Mouse (Mus musculus) kidney, embryonic 14.5 days (tissue): ENCODE measurements around the gene Hmgcr. TPM values are rescaled to one million over a fixed set of nuclear protein-coding genes. Genes with fewer than 3 reads are reported as not detected.

ENCODE experiments used
- ATAC-seq: fragments of 200-750 bp; cut with Nextera tagmentation; 2 replicates; pipeline ENCODE4 v1.8.0; 2017; ENCODE audit warnings: moderate number of reproducible peaks, mild to moderate bottlenecking, moderate TSS enrichment, moderate library complexity; ENCODE audit not compliant: low FRiP score, low TSS enrichment
- H3K27ac ChIP-seq: fragments of 300-500 bp; sonication (generic); 2 replicates; pipeline ENCODE4 v1.5.1; 2014; ENCODE audit warnings: low read depth, mild to moderate bottlenecking, low read length, moderate library complexity, mixed read lengths
- H3K27me3 ChIP-seq: fragments of 300-500 bp; sonication (generic); 2 replicates; pipeline ENCODE4 v1.6.1; 2014; ENCODE audit warnings: mild to moderate bottlenecking, low read length; ENCODE audit not compliant: control insufficient read depth, insufficient read depth
- H3K36me3 ChIP-seq: fragments of 300-500 bp; sonication (generic); 2 replicates; pipeline ENCODE4 v1.6.1; 2014; ENCODE audit warnings: low read length, mixed read lengths; ENCODE audit not compliant: control insufficient read depth, insufficient read depth
- H3K4me1 ChIP-seq: fragments of 300-500 bp; sonication (generic); 2 replicates; pipeline ENCODE4 v1.6.1; 2014; ENCODE audit warnings: low read length, mixed read lengths; ENCODE audit not compliant: control insufficient read depth, insufficient read depth
- H3K4me2 ChIP-seq: fragments of 300-500 bp; sonication (generic); replicated peaks from 2 replicates; pipeline ENCODE4 v1.6.1; 2014; ENCODE audit warnings: low read depth, mild to moderate bottlenecking, low read length
- H3K4me3 ChIP-seq: fragments of 300-500 bp; sonication (generic); 2 replicates; pipeline ENCODE4 v1.5.1; 2014; ENCODE audit warnings: mild to moderate bottlenecking, low read length
- H3K9ac ChIP-seq: fragments of 300-500 bp; sonication (generic); 2 replicates; pipeline ENCODE4 v1.6.1; 2014; ENCODE audit warnings: low read depth, mild to moderate bottlenecking, low read length, moderate library complexity
- H3K9me3 ChIP-seq: fragments of 300-500 bp; sonication (generic); 2 replicates; pipeline ENCODE4 v1.6.1; 2016; ENCODE audit warnings: low read length; ENCODE audit not compliant: control insufficient read depth
- WGBS: fragments of 180-500 bp; shearing (Covaris S2); extraction: QIAGEN DNeasy Blood & Tissue Kit; methylation state at CpG from one replicate; pipeline ENCODE4 v1.1.7; 2014; 5-methylcytosine and 5-hydroxymethylcytosine counted together
- polyA plus RNA-seq: library from polyadenylated mRNA; unstranded; fragments of >200 nt; fragmentation: Nextera tagmentation; extraction: Ambion mirVana; gene quantifications from 2 replicates; pipeline ENCODE4 v1.2.1, GENCODE M21; 2014

Hmgcr gene
- polyA plus RNA-seq, 1 experiment from 2014 or later, result 89.8 TPM

- H3K4me1 ChIP-seq, result no peaks in the 10 kb centered on the region
These were observed 17.7 kb downstream of the Hmgcr start for GRCm38 (mm10) chr13:96653041-96653440.

GRCm38 (mm10) chr13:96645822-96646221, 24.9 kb downstream of the Hmgcr start:
- Histone ChIP-seq H3K27me3 (no peaks in the 10 kb centered on the region), H3K36me3 (peaks cover 30% of the 10 kb centered on the region), H3K4me3 (no peak overlapping the region), H3K4me2 (no peak overlapping the region), H3K4me1 (no peaks in the 10 kb centered on the region), H3K9me3 (no peaks in the 10 kb centered on the region), H3K27ac (no peak overlapping the region), H3K9ac (no peak overlapping the region)
- WGBS, result 68% methylated on average over 5 of the region's 5 CpGs
- no peak for ATAC-seq

More at GRCm38 (mm10) chr13:96653041-96653440, 17.7 kb downstream of the Hmgcr start:
- no peak for ATAC-seq
- Histone ChIP-seq H3K4me2 (no peak overlapping the region), H3K27ac (no peak overlapping the region), H3K27me3 (no peaks in the 10 kb centered on the region), H3K4me3 (no peak overlapping the region), H3K9ac (no peak overlapping the region), H3K36me3 (peaks cover 93% of the 10 kb centered on the region), H3K9me3 (no peaks in the 10 kb centered on the region)
- 93% methylated on average over 9 of the region's 9 CpGs for WGBS

DNA sequence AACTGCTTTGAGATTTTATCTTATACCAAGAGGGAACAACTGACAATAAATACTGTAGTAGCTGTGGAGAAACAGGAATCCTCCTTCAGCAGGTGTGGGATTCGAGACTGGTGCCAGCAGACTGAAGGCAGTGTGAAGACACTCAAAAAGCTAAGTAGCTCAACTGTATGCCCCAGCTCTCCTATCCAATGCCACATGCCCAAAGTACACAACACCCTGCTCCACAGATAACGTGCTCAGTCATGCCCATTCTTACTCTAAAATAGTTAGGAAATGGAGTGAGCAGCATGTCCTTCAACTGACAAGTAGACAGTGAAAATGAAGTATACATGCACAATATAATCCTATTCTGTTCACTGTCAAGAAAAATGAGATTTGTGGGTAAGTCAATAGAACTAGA, 26.6 kb downstream of the Hmgcr start:
- Histone ChIP-seq H3K9ac (no peak overlapping the region), H3K4me2 (no peak overlapping the region), H3K36me3 (peaks cover 16% of the 10 kb centered on the region), H3K9me3 (no peaks in the 10 kb centered on the region), H3K27me3 (no peaks in the 10 kb centered on the region), H3K4me1 (no peaks in the 10 kb centered on the region), H3K27ac (no peak overlapping the region), H3K4me3 (no peak overlapping the region)
- no peak for ATAC-seq
- 73% methylated on average over 2 of the region's 2 CpGs for WGBS

GRCm38 (mm10) chr13:96630396-96630795, 40.3 kb downstream of the Hmgcr start:
- H3K4me3 ChIP-seq, result no peak overlapping the region
- peaks cover 33% of the 10 kb centered on the region for H3K36me3 ChIP-seq
- no peak overlapping the region for H3K4me2 ChIP-seq
- no peak overlapping the region for H3K27ac ChIP-seq
- no peaks in the 10 kb centered on the region for H3K27me3 ChIP-seq
- H3K9me3 ChIP-seq, result no peaks in the 10 kb centered on the region
- H3K9ac ChIP-seq, result no peak overlapping the region
- no peak for ATAC-seq
- no peaks in the 10 kb centered on the region for H3K4me1 ChIP-seq
- 95% methylated on average over 4 of the region's 4 CpGs for WGBS

- no peak overlapping the region for H3K4me2 ChIP-seq
- H3K9me3 ChIP-seq, result no peaks in the 10 kb centered on the region
- no peak overlapping the region for H3K27ac ChIP-seq
- no peak for ATAC-seq
- no peaks in the 10 kb centered on the region for H3K4me1 ChIP-seq
- whole genome bisulfite sequencing, result 44% methylated on average over 1 of the region's 1 CpGs
- H3K36me3 ChIP-seq, result peaks cover 9% of the 10 kb centered on the region
- H3K27me3 ChIP-seq, result no peaks in the 10 kb centered on the region
- H3K4me3 ChIP-seq, result no peak overlapping the region
- no peak overlapping the region for H3K9ac ChIP-seq
These were observed 49.8 kb downstream of the Hmgcr start for GRCm38 (mm10) chr13:96620891-96621290.

- Histone ChIP-seq H3K9me3 (no peaks in the 10 kb centered on the region), H3K4me3 (no peak overlapping the region), H3K36me3 (peaks cover 14% of the 10 kb centered on the region), H3K27ac (no peak overlapping the region), H3K27me3 (no peaks in the 10 kb centered on the region), H3K9ac (no peak overlapping the region), H3K4me2 (no peak overlapping the region), H3K4me1 (no peaks in the 10 kb centered on the region)
- 89% methylated on average over 3 of the region's 3 CpGs for WGBS
- ATAC-seq, result no peak
These were observed 56.1 kb downstream of the Hmgcr start for GRCm38 (mm10) chr13:96614615-96615014.

DNA sequence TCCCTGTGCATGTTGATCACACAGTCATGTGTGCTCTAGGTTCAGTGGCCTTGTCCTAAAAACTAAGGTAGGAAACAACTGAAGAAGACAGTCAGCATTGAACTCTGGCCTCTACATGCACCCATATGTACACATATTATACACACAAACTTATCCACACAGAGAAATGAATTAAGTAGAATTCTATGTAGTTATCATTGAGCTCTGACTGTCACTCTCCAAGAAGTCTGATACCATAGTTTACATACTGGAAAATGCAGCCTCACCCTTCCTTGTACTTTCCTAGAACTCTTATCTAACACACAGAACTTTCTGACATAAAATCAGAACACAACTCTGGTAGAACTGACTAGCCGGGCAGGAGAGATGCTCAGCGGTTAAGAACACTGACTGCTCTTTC, 66.5 kb downstream of the Hmgcr start:
- H3K27ac ChIP-seq, result no peak overlapping the region
- no peak overlapping the region for H3K9ac ChIP-seq
- ATAC-seq, result no peak
- no peaks in the 10 kb centered on the region for H3K9me3 ChIP-seq
- H3K27me3 ChIP-seq, result no peaks in the 10 kb centered on the region
- 95% methylated on average over 2 of the region's 2 CpGs for WGBS
- peaks cover 12% of the 10 kb centered on the region; the same call in 1 of the 2 replicates for H3K36me3 ChIP-seq
- H3K4me2 ChIP-seq, result no peak overlapping the region
- H3K4me1 ChIP-seq, result no peaks in the 10 kb centered on the region
- H3K4me3 ChIP-seq, result no peak overlapping the region

DNA sequence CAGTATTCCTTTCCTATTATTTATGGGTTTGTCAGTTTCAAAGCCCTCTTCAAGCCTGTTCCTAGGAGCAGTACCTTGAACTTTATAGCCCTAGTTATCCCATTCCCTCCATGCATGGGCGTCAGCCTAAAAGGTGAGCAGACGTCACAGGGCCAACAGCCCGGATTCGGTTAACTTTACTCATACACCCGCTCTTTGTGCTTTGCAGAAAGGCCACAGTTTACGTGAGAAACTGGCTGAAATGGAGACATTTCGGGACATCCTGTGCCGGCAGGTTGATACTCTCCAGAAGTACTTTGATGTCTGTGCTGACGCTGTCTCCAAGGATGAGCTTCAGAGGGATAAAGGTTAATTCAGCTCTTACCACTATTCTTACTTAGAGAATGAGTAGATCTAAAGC, 71.6 kb downstream of the Hmgcr start:
- no peak overlapping the region for H3K27ac ChIP-seq
- H3K4me1 ChIP-seq, result no peaks in the 10 kb centered on the region
- peaks cover 10% of the 10 kb centered on the region; the same call in 1 of the 2 replicates for H3K36me3 ChIP-seq
- no peak for ATAC-seq
- no peak overlapping the region for H3K9ac ChIP-seq
- H3K4me2 ChIP-seq, result no peak overlapping the region
- H3K9me3 ChIP-seq, result no peaks in the 10 kb centered on the region
- H3K27me3 ChIP-seq, result no peaks in the 10 kb centered on the region
- H3K4me3 ChIP-seq, result no peak overlapping the region
- WGBS, result 92% methylated on average over 9 of the region's 9 CpGs
